Mouse (Mus musculus): Measurements from ENCODE around the gene Kdr.
A peak's percentile ranks its signal among the peaks of the same experiment; 100 is the strongest.

The Kdr gene

GRCm38 (mm10) chr5:75978374-75979100 lies at the start of gene Kdr:
Kdr (minus strand) TSS chr5:75978458.
- peak; percentile 40 for DNase-seq (ENCODE audit: low spot score)

- DNase-seq (ENCODE audit: low spot score), result no peak
These were observed 48.5 kb upstream of the Kdr start for GRCm38 (mm10) chr5:76026805-76027204.

- no peak for DNase-seq (ENCODE audit: low spot score)
These were observed 47.9 kb upstream of the Kdr start for GRCm38 (mm10) chr5:76025996-76026665.

GRCm38 (mm10) chr5:76023011-76023773 lies 44.9 kb upstream of the Kdr start:
- DNase-seq (ENCODE audit: low spot score), result no peak

- no peak for DNase-seq (ENCODE audit: low spot score)
These were observed 44.2 kb upstream of the Kdr start for GRCm38 (mm10) chr5:76022436-76022835.

- no peak for DNase-seq (ENCODE audit: low spot score)
These were observed 40.1 kb upstream of the Kdr start for GRCm38 (mm10) chr5:76018321-76018720.

GRCm38 (mm10) chr5:76016086-76016485 lies 37.8 kb upstream of the Kdr start:
- DNase-seq (ENCODE audit: low spot score), result no peak

GRCm38 (mm10) chr5:76013881-76014431 lies 35.7 kb upstream of the Kdr start:
- no peak for DNase-seq (ENCODE audit: low spot score)

GRCm38 (mm10) chr5:76006403-76006802 lies 28.1 kb upstream of the Kdr start:
- no peak for DNase-seq (ENCODE audit: low spot score)

GRCm38 (mm10) chr5:75990212-75990611 lies 12.0 kb upstream of the Kdr start:
- DNase-seq (ENCODE audit: low spot score), result no peak

GRCm38 (mm10) chr5:75987530-75987929 lies 9.3 kb upstream of the Kdr start:
- no peak for DNase-seq (ENCODE audit: low spot score)

- no peak for DNase-seq (ENCODE audit: low spot score)
These were observed 2.5 kb upstream of the Kdr start for GRCm38 (mm10) chr5:75980521-75981311.

GRCm38 (mm10) chr5:75979108-75979507 lies 850 bp upstream of the Kdr start:
- DNase-seq (ENCODE audit: low spot score), result no peak

GRCm38 (mm10) chr5:75977441-75978373 lies 551 bp downstream of the Kdr start:
- DNase-seq (ENCODE audit: low spot score), result peak; percentile 9

GRCm38 (mm10) chr5:75976696-75977095 lies 1.6 kb downstream of the Kdr start:
- no peak for DNase-seq (ENCODE audit: low spot score)

GRCm38 (mm10) chr5:75975398-75975797 lies 2.9 kb downstream of the Kdr start:
- no peak for DNase-seq (ENCODE audit: low spot score)

- no peak for DNase-seq (ENCODE audit: low spot score)
These were observed 3.6 kb downstream of the Kdr start for GRCm38 (mm10) chr5:75974543-75975130.

- no peak for DNase-seq (ENCODE audit: low spot score)
These were observed 8.4 kb downstream of the Kdr start for GRCm38 (mm10) chr5:75969887-75970286.

GRCm38 (mm10) chr5:75962558-75962957 lies 15.7 kb downstream of the Kdr start:
- DNase-seq (ENCODE audit: low spot score), result no peak

- no peak for DNase-seq (ENCODE audit: low spot score)
These were observed 16.4 kb downstream of the Kdr start for GRCm38 (mm10) chr5:75961741-75962469.

Data from ovary, postnatal 10 days (tissue).